Mouse (Mus musculus) lung, adult 2 months (tissue): ENCODE measurements around the gene Olfml1. TPM values are rescaled to one million over a fixed set of nuclear protein-coding genes. Genes with fewer than 3 reads are reported as not detected.

Experiments used
- DNase-seq: peaks from one replicate; pipeline ENCODE4 v3.0.0; 2022
- H3K4me1 ChIP-seq: fragments of 200-500 bp; 2 replicates; pipeline ENCODE4 v1.6.1; 2011; ENCODE audit warnings: low read length; ENCODE audit not compliant: control insufficient read depth, insufficient read depth
- H3K4me3 ChIP-seq: fragments of 200-500 bp; replicated peaks from 2 replicates; pipeline ENCODE3; 2011; ENCODE audit warnings: low read depth, mild to moderate bottlenecking, control low read depth, low read length; ENCODE audit errors: extremely low read depth
- CTCF ChIP-seq: fragments of 200-500 bp; IDR thresholded peaks from 2 replicates; pipeline ENCODE4 v1.5.1; 2011; ENCODE audit warnings: mild to moderate bottlenecking, low read length, control low read depth; ENCODE audit not compliant: insufficient read depth
- POLR2A ChIP-seq: fragments of 200-500 bp; IDR thresholded peaks from 2 replicates; pipeline ENCODE4 v1.6.1; 2011; ENCODE audit warnings: low read depth, mild to moderate bottlenecking, control low read depth, low read length, borderline replicate concordance; ENCODE audit errors: extremely low read depth
- WGBS: fragments of 180-500 bp; shearing (Covaris S2); methylation state at CpG from one replicate; pipeline ENCODE4 v1.1.7; 2018; 5-methylcytosine and 5-hydroxymethylcytosine counted together
- polyA plus RNA-seq: library from polyadenylated mRNA; depleted of rRNA; stranded (reverse); fragments of >200 nt; gene quantifications from 2 replicates; pipeline ENCODE4 v1.2.3, GENCODE M21; 2012; rRNA removed

The Olfml1 gene
- polyA plus RNA-seq, 1 experiment = 11.1 TPM

GRCm38 (mm10) chr7:107633201-107633600 is 66.0 kb downstream of the Olfml1 start:
- Histone ChIP-seq H3K4me3 (no peak overlapping the region), H3K4me1 (no peaks in the 10 kb centered on the region)
- TF ChIP-seq POLR2A = no peak
- TF ChIP-seq CTCF = no peak
- 90% methylated on average over 4 of the region's 4 CpGs for WGBS
- no peak for DNase-seq

GRCm38 (mm10) chr7:107637398-107637797 is 70.2 kb downstream of the Olfml1 start:
- TF ChIP-seq CTCF = no peak
- TF ChIP-seq POLR2A = no peak
- 81% methylated on average over 7 of the region's 7 CpGs for WGBS
- no peak for DNase-seq
- H3K4me3 ChIP-seq = no peak overlapping the region
- H3K4me1 ChIP-seq = no peaks in the 10 kb centered on the region

GRCm38 (mm10) chr7:107638026-107638425 is 70.8 kb downstream of the Olfml1 start:
- no peaks in the 10 kb centered on the region for H3K4me1 ChIP-seq
- TF ChIP-seq POLR2A (no peak), CTCF (no peak)
- 80% methylated on average over 5 of the region's 5 CpGs for WGBS
- DNase-seq = no peak
- no peak overlapping the region for H3K4me3 ChIP-seq

Other genes with a start within 250 kb of the Olfml1 start
- 0.21 and 0.48 TPM in 2 replicates for gene Syt9, start 196.7 kb upstream of the Olfml1 start, polyA plus RNA-seq
- 15.3 and 27.0 TPM in 2 replicates for gene Ppfibp2, start 27.8 kb downstream of the Olfml1 start, polyA plus RNA-seq
- gene 5330417H12Rik, start 57.7 kb downstream of the Olfml1 start, polyA plus RNA-seq = not detected in 2 replicates
- not detected in 2 replicates for gene Cyb5r2, start 190.6 kb downstream of the Olfml1 start, polyA plus RNA-seq
- not detected in 2 replicates for gene Ovch2, start 233.8 kb downstream of the Olfml1 start, polyA plus RNA-seq
- not detected in 2 replicates for gene Olfr467, start 244.8 kb downstream of the Olfml1 start, polyA plus RNA-seq